Mouse (Mus musculus): ENCODE data around the gene Rpf2. TPM values are rescaled to one million over a fixed set of nuclear protein-coding genes. Genes with fewer than 3 reads are reported as not detected.

Rpf2 gene
- polyA plus RNA-seq, 1 experiment from 2014 or later = 87.2 TPM

GRCm38 (mm10) chr10:40190871-40191270, 56.0 kb downstream of the Rpf2 start:
- H3K4me2 ChIP-seq = no peak overlapping the region
- WGBS = 90% methylated on average over 8 of the region's 8 CpGs
- no peaks in the 10 kb centered on the region for H3K27me3 ChIP-seq (ENCODE audit: control insufficient read depth, insufficient read depth, low read length)
- H3K27ac ChIP-seq (ENCODE audit: low read depth, low read length) = no peak overlapping the region
- H3K36me3 ChIP-seq (ENCODE audit: control insufficient read depth, insufficient read depth, low read length) = no peaks in the 10 kb centered on the region
- H3K4me3 ChIP-seq (ENCODE audit: low read depth, low read length) = no peak overlapping the region
- no peaks in the 10 kb centered on the region for H3K4me1 ChIP-seq (ENCODE audit: control insufficient read depth, insufficient read depth, low read length)
- DNase-seq (ENCODE audit: low spot score, missing footprints) = no peak
- H3K9me3 ChIP-seq (ENCODE audit: control insufficient read depth, low read length) = no peaks in the 10 kb centered on the region
- no peak overlapping the region for H3K9ac ChIP-seq (ENCODE audit: low read length)
- ATAC-seq (ENCODE audit: low FRiP score) = no peak

GRCm38 (mm10) chr10:40189689-40190088, 57.1 kb downstream of the Rpf2 start:
- no peak for ATAC-seq (ENCODE audit: low FRiP score)
- no peak overlapping the region for H3K4me3 ChIP-seq (ENCODE audit: low read depth, low read length)
- no peak overlapping the region for H3K9ac ChIP-seq (ENCODE audit: low read length)
- H3K27ac ChIP-seq (ENCODE audit: low read depth, low read length) = no peak overlapping the region
- no peaks in the 10 kb centered on the region for H3K4me1 ChIP-seq (ENCODE audit: control insufficient read depth, insufficient read depth, low read length)
- H3K9me3 ChIP-seq (ENCODE audit: control insufficient read depth, low read length) = no peaks in the 10 kb centered on the region
- 94% methylated on average over 2 of the region's 2 CpGs for WGBS
- no peaks in the 10 kb centered on the region for H3K27me3 ChIP-seq (ENCODE audit: control insufficient read depth, insufficient read depth, low read length)
- H3K4me2 ChIP-seq = no peak overlapping the region
- H3K36me3 ChIP-seq (ENCODE audit: control insufficient read depth, insufficient read depth, low read length) = no peaks in the 10 kb centered on the region
- DNase-seq (ENCODE audit: low spot score, missing footprints) = no peak

GRCm38 (mm10) chr10:40188831-40189230, 58.0 kb downstream of the Rpf2 start:
- no peaks in the 10 kb centered on the region for H3K36me3 ChIP-seq (ENCODE audit: control insufficient read depth, insufficient read depth, low read length)
- H3K4me2 ChIP-seq = no peak overlapping the region
- ATAC-seq (ENCODE audit: low FRiP score) (no peak), DNase-seq (ENCODE audit: low spot score, missing footprints) (no peak)
- no peak overlapping the region for H3K27ac ChIP-seq (ENCODE audit: low read depth, low read length)
- H3K4me1 ChIP-seq (ENCODE audit: control insufficient read depth, insufficient read depth, low read length) = no peaks in the 10 kb centered on the region
- no peaks in the 10 kb centered on the region for H3K9me3 ChIP-seq (ENCODE audit: control insufficient read depth, low read length)
- no peak overlapping the region for H3K9ac ChIP-seq (ENCODE audit: low read length)
- WGBS = 68% methylated on average over 3 of the region's 3 CpGs
- no peaks in the 10 kb centered on the region for H3K27me3 ChIP-seq (ENCODE audit: control insufficient read depth, insufficient read depth, low read length)
- H3K4me3 ChIP-seq (ENCODE audit: low read depth, low read length) = no peak overlapping the region

GRCm38 (mm10) chr10:40185956-40186355, 60.9 kb downstream of the Rpf2 start:
- Histone ChIP-seq H3K9me3 (ENCODE audit: control insufficient read depth, low read length) (no peaks in the 10 kb centered on the region), H3K9ac (ENCODE audit: low read length) (no peak overlapping the region), H3K36me3 (ENCODE audit: control insufficient read depth, insufficient read depth, low read length) (no peaks in the 10 kb centered on the region), H3K27me3 (ENCODE audit: control insufficient read depth, insufficient read depth, low read length) (no peaks in the 10 kb centered on the region), H3K4me3 (ENCODE audit: low read depth, low read length) (no peak overlapping the region), H3K4me1 (ENCODE audit: control insufficient read depth, insufficient read depth, low read length) (no peaks in the 10 kb centered on the region), H3K4me2 (no peak overlapping the region), H3K27ac (ENCODE audit: low read depth, low read length) (no peak overlapping the region)
- ATAC-seq (ENCODE audit: low FRiP score) (no peak), DNase-seq (ENCODE audit: low spot score, missing footprints) (no peak)

GRCm38 (mm10) chr10:40180011-40180410, 66.8 kb downstream of the Rpf2 start:
- 89% methylated on average over 2 of the region's 2 CpGs for WGBS
- no peak for ATAC-seq (ENCODE audit: low FRiP score)
- no peak for DNase-seq (ENCODE audit: low spot score, missing footprints)

GRCm38 (mm10) chr10:40179142-40179541, 67.7 kb downstream of the Rpf2 start:
- 94% methylated on average over 5 of the region's 5 CpGs for whole genome bisulfite sequencing
- H3K9me3 ChIP-seq (ENCODE audit: control insufficient read depth, low read length) = no peaks in the 10 kb centered on the region
- DNase-seq (ENCODE audit: low spot score, missing footprints) (no peak), ATAC-seq (ENCODE audit: low FRiP score) (no peak)
- H3K4me1 ChIP-seq (ENCODE audit: control insufficient read depth, insufficient read depth, low read length) = no peaks in the 10 kb centered on the region
- no peak overlapping the region for H3K4me2 ChIP-seq
- H3K27ac ChIP-seq (ENCODE audit: low read depth, low read length) = no peak overlapping the region
- no peaks in the 10 kb centered on the region for H3K27me3 ChIP-seq (ENCODE audit: control insufficient read depth, insufficient read depth, low read length)
- no peaks in the 10 kb centered on the region for H3K36me3 ChIP-seq (ENCODE audit: control insufficient read depth, insufficient read depth, low read length)
- no peak overlapping the region for H3K4me3 ChIP-seq (ENCODE audit: low read depth, low read length)
- no peak overlapping the region for H3K9ac ChIP-seq (ENCODE audit: low read length)

More at GRCm38 (mm10) chr10:40180011-40180410, 66.8 kb downstream of the Rpf2 start:
- Histone ChIP-seq H3K27ac (ENCODE audit: low read depth, low read length) (no peak overlapping the region), H3K36me3 (ENCODE audit: control insufficient read depth, insufficient read depth, low read length) (no peaks in the 10 kb centered on the region), H3K4me3 (ENCODE audit: low read depth, low read length) (no peak overlapping the region), H3K27me3 (ENCODE audit: control insufficient read depth, insufficient read depth, low read length) (no peaks in the 10 kb centered on the region), H3K9me3 (ENCODE audit: control insufficient read depth, low read length) (no peaks in the 10 kb centered on the region), H3K4me1 (ENCODE audit: control insufficient read depth, insufficient read depth, low read length) (no peaks in the 10 kb centered on the region), H3K4me2 (no peak overlapping the region), H3K9ac (ENCODE audit: low read length) (no peak overlapping the region)

GRCm38 (mm10) chr10:40177323-40177962, 69.4 kb downstream of the Rpf2 start:
- WGBS = 76% methylated on average over 6 of the region's 6 CpGs
- DNase-seq (ENCODE audit: low spot score, missing footprints) (no peak), ATAC-seq (ENCODE audit: low FRiP score) (no peak)
- Histone ChIP-seq H3K4me2 (no peak overlapping the region), H3K27me3 (ENCODE audit: control insufficient read depth, insufficient read depth, low read length) (no peaks in the 10 kb centered on the region), H3K9ac (ENCODE audit: low read length) (no peak overlapping the region), H3K4me1 (ENCODE audit: control insufficient read depth, insufficient read depth, low read length) (no peaks in the 10 kb centered on the region), H3K9me3 (ENCODE audit: control insufficient read depth, low read length) (no peaks in the 10 kb centered on the region), H3K4me3 (ENCODE audit: low read depth, low read length) (no peak overlapping the region), H3K36me3 (ENCODE audit: control insufficient read depth, insufficient read depth, low read length) (no peaks in the 10 kb centered on the region), H3K27ac (ENCODE audit: low read depth, low read length) (no peak overlapping the region)

Other genes with a start within 250 kb of the Rpf2 start
- gene Mfsd4b1, start 221.8 kb downstream of the Rpf2 start, polyA plus RNA-seq (2014; fragmentation: Nextera tagmentation; extraction: Ambion mirVana) = not detected in 2 replicates
- 3.5 and 4.6 TPM in 2 replicates for gene Slc16a10, start 104.8 kb downstream of the Rpf2 start, polyA plus RNA-seq (2014; fragmentation: Nextera tagmentation; extraction: Ambion mirVana)
- 133 and 139 TPM in 2 replicates for gene Gtf3c6, start 11.1 kb upstream of the Rpf2 start, polyA plus RNA-seq (2014; fragmentation: Nextera tagmentation; extraction: Ambion mirVana)
- 104 and 115 TPM in 2 replicates for gene Amd1, start 55.1 kb upstream of the Rpf2 start, polyA plus RNA-seq (2014; fragmentation: Nextera tagmentation; extraction: Ambion mirVana)
- gene Cdk19, start 92.5 kb upstream of the Rpf2 start, polyA plus RNA-seq (2014; fragmentation: Nextera tagmentation; extraction: Ambion mirVana) = 7.3 and 8.6 TPM in 2 replicates

Data from midbrain, embryonic 11.5 days (tissue).